Mouse (Mus musculus) cerebellum, postnatal 36 days (tissue): ENCODE measurements at regions not wholly inside any gene's neighbourhood (a gene's known extent, or its start where the extent isn't known, plus 50 kb on each side); places are given as distances from the start of the nearest gene placed in this dataset.

Source experiments
- DNase-seq, 2 experiments: peaks; one replicate each; pipeline ENCODE4 v3.0.0; 2021 to 2022; ENCODE audit warnings: mixed read lengths in 2 of 2

- no peak for DNase-seq
Observed at GRCm38 (mm10) chr3:140619885-140620284, 592.3 kb downstream of the Pdha2 start.
